Mouse (Mus musculus) C2C12 (cell line): Measurements from ENCODE around the gene Rpl7l1. TPM values are rescaled to one million over a fixed set of nuclear protein-coding genes. Genes with fewer than 3 reads are reported as not detected.
A peak's percentile ranks its signal among the peaks of the same experiment; 100 is the strongest.

Experiments
- H3K27me3 ChIP-seq: one replicate; pipeline ENCODE4 v1.6.1; 2011; ENCODE audit not compliant: control insufficient read depth, insufficient read depth, insufficient read length
- H3K36me3 ChIP-seq: one replicate; pipeline ENCODE4 v1.6.1; 2011; ENCODE audit not compliant: control insufficient read depth, insufficient read depth
- H3K4me3 ChIP-seq: one replicate; pipeline ENCODE4 v1.5.1; 2011; ENCODE audit warnings: mild to moderate bottlenecking, control low read depth; ENCODE audit not compliant: poor library complexity, insufficient read depth, severe bottlenecking
- H3K79me2 ChIP-seq: one replicate; pipeline ENCODE4 v1.6.1; 2011; ENCODE audit not compliant: control insufficient read depth, insufficient read depth
- H3K79me3 ChIP-seq: one replicate; pipeline ENCODE4 v1.6.1; 2011; ENCODE audit warnings: low read depth, control low read depth
- H3ac ChIP-seq: one replicate; pipeline ENCODE3; 2011; ENCODE audit warnings: low read depth; ENCODE audit not compliant: control insufficient read depth, insufficient read length
- CEBPB ChIP-seq: IDR thresholded peaks from one replicate; pipeline ENCODE4 v1.6.1; 2011; ENCODE audit warnings: low read depth, mild to moderate bottlenecking, control low read depth, moderate library complexity
- CTCF ChIP-seq: IDR thresholded peaks from one replicate; pipeline ENCODE4 v1.5.1; 2011; ENCODE audit not compliant: control insufficient read depth, insufficient read depth, insufficient read length
- FOSL1 ChIP-seq: IDR thresholded peaks from one replicate; pipeline ENCODE4 v1.8.0; 2011; ENCODE audit warnings: mild to moderate bottlenecking, low read length; ENCODE audit not compliant: poor library complexity, insufficient read depth, severe bottlenecking
- MAX ChIP-seq: IDR thresholded peaks from one replicate; pipeline ENCODE4 v1.6.1; 2011; ENCODE audit warnings: mild to moderate bottlenecking, control low read depth
- MYOD1 ChIP-seq: IDR thresholded peaks from one replicate; pipeline ENCODE4 v1.6.1; 2011; ENCODE audit warnings: low read depth; ENCODE audit not compliant: control insufficient read depth, insufficient read length
- MYOG ChIP-seq: IDR thresholded peaks from one replicate; pipeline ENCODE4 v1.6.1; 2011; ENCODE audit not compliant: control insufficient read depth, insufficient read length; ENCODE audit errors: extremely low read depth
- USF1 ChIP-seq: IDR thresholded peaks from one replicate; pipeline ENCODE4 v1.6.1; 2011; ENCODE audit warnings: low read depth, mild to moderate bottlenecking, control low read depth, moderate library complexity
- polyA plus RNA-seq: library from polyadenylated mRNA; unstranded; fragments of >200 nt; fragmentation: generic; extraction: Trizol; gene quantifications from one replicate; pipeline ENCODE4 v1.2.1, GENCODE M21; 2012; ENCODE audit warnings: missing spikeins

Gene Rpl7l1
- polyA plus RNA-seq, 1 experiment, result 107 TPM

DNA sequence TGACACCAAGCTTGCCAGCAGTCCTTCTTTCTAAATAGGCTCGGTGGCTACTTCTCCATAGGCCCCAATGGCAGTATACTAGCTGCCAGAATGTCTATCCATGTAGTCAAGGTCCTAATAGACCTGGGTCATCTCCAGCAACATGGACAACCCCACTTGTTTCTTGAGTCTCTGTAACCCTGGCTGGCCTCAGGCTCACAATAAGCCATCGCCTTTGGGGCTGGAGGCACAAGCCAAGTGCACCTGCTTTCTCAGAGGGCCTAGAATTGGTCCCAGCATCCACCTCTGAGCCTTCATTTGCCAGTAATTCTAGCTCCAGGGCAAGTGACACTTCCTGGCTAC lies 8.4 kb downstream of the Rpl7l1 start:
- TF ChIP-seq MYOG, result no peak
- TF ChIP-seq FOSL1, result no peak
- TF ChIP-seq USF1, result no peak
- TF ChIP-seq CTCF, result no peak
- TF ChIP-seq CEBPB, result no peak
- TF ChIP-seq MAX, result no peak
- TF ChIP-seq MYOD1, result no peak
- Histone ChIP-seq H3K4me3 (no peak overlapping the region), H3ac (no peak overlapping the region), H3K36me3 (peaks cover 51% of the 10 kb centered on the region), H3K79me2 (peaks cover 15% of the 10 kb centered on the region), H3K27me3 (no peaks in the 10 kb centered on the region), H3K79me3 (peaks cover 6% of the 10 kb centered on the region)

DNA sequence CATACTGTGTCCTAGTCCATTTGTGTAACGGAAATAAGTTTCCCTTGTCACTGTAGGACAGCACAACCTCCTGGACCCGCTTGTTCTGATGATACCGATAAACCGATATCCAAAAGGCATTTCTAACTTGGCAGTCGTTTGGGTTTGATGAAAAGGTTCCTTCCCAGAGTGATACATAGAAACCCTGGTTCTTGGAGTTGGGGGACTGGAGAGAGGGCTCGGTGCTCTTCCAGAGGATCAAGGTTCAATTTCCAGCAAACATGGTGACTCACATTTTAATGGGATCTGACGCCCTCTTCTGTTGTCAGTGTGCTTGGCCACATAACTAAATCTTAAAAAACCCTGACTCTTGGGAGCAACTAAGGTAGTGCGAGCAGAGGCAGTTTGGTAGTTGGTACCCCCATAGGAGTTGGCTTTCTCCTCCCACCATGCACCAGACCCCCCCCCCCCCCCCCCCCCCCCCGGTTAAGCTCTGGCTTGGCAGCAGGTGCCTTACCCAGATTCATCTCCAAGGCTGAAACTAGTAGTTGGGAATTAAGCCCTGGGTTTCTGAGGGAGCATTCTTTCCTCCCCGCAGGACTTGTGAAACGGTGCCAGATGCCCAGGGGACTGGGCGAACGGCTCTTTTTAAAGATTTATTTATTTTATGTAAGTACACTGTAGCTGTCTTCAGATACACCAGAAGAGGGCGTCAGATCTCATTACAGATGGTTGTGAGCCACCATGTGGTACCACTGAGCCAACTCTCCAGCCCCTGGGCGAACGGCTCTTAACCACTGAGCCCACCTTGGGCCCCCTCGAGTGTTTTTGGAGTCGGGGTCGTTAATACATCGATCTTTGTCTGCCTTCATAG lies 9.0 kb downstream of the Rpl7l1 start:
- peak overlapping the region; percentile 96 for H3ac ChIP-seq
- TF ChIP-seq FOSL1 (no peak), MAX (no peak), MYOD1 (no peak), CTCF (no peak), MYOG (no peak), USF1 (no peak)
- H3K79me2 ChIP-seq, result peaks cover 9% of the 10 kb centered on the region
- no peaks in the 10 kb centered on the region for H3K27me3 ChIP-seq
- H3K4me3 ChIP-seq, result peak overlapping the region; percentile 81
- peaks cover 45% of the 10 kb centered on the region for H3K36me3 ChIP-seq
- H3K79me3 ChIP-seq, result peaks cover 2% of the 10 kb centered on the region

DNA sequence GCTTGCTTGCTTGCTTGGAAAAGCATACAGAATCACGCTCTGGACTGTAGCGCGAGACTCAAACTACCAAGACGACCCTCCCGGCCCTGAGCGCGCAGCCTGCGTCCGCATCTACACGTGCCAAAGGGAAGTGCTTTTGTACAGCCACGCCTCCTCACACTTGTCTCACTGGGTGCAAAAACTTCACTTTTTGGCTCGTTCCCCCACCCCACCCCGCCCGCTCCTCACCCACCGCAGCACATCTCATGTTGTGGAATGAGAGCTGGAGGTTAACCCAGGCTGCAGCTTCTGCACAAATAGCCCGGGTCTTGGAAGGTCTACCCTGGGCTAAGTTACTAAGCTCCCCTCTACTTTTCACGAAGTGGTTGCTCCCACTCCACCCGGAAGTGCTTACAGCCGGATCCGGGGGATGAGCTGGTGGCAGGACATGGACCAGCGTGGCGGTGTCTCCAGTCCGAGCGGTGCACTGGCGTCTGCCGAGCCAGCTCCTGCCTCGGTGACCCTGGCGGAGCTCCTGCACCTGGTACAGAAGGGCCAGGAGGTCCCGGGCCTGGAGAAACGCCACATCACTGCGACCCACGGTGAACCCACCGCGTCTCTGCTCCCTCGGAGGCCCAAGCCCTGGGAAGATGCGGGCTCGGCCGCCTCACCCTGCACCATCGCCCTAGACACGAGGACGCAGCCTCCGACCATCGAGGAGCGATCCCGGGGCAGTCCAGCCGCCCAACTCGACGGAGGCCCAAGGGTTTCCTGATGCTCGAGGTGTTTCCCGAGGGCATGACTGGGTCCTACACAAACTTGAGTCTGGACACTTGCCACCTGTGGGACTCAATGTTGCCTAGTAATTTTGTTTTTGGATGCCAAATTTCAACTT lies 9.8 kb downstream of the Rpl7l1 start, which contains the start of gene 2310039H08Rik:
Gene 2310039H08Rik, plus strand, starts transcription at position 232 of the 874 bp plus-strand sequence.
- H3K79me3 ChIP-seq, result peaks cover 2% of the 10 kb centered on the region
- H3K79me2 ChIP-seq, result peaks cover under 1% of the 10 kb centered on the region

DNA sequence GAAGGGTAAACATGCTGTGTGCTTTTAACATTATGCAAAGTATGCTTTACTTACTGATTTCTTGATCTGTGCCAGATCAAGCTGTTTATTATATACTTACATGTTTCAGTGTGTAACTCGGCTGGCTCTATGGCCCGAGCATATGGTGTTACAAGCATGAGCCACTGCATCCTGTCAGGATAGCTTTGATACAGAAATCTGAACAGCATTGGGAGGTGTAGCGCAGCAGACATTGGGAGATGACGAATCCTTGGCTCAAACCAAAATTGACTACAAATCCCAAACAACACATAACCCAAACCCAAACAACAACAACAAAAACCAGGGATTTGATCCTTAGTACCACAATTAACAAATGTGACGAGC lies 10.5 kb downstream of the Rpl7l1 start:
- peaks cover 30% of the 10 kb centered on the region for H3K36me3 ChIP-seq
- H3ac ChIP-seq, result peak overlapping the region; percentile 55
- H3K79me2 ChIP-seq, result no peaks in the 10 kb centered on the region
- no peak for TF ChIP-seq USF1
- no peak for TF ChIP-seq MAX
- TF ChIP-seq MYOG, result no peak
- no peak for TF ChIP-seq FOSL1
- TF ChIP-seq CTCF, result no peak
- no peak for TF ChIP-seq MYOD1
- no peak for TF ChIP-seq CEBPB
- no peaks in the 10 kb centered on the region for H3K79me3 ChIP-seq
- no peaks in the 10 kb centered on the region for H3K27me3 ChIP-seq
- peak overlapping the region; percentile 81 for H3K4me3 ChIP-seq

More for the DNA sequence above, 9.8 kb downstream of the Rpl7l1 start, which contains the start of gene 2310039H08Rik:
- H3K27me3 ChIP-seq, result no peaks in the 10 kb centered on the region
- TF ChIP-seq USF1 (peak; percentile 49), MAX (peak; percentile 84), MYOG (no peak)
- peaks cover 36% of the 10 kb centered on the region for H3K36me3 ChIP-seq
- H3ac ChIP-seq, result peak within 1 kb of the TSS; percentile 96
- H3K4me3 ChIP-seq, result peak within 1 kb of the TSS; percentile 81

DNA sequence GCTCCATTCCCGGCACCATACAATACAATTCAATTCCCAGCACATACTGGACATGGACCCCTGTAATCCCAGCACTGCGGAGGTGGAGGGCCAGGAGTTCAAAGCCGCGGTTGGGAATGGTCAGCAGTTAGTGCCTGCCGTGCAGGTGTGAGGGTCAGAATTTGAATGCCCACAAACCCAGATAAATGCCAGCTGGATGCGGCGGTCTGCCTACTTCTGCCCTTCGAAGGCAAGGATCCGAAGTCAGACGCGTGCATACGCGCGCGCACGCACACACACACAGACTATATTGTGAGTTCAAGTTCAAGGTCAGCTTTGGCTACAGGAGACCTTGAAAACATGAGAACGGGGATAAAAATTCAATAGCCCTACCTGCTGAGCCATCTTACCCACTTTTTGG lies 10.9 kb downstream of the Rpl7l1 start:
- H3K27me3 ChIP-seq, result no peaks in the 10 kb centered on the region
- H3K36me3 ChIP-seq, result peaks cover 28% of the 10 kb centered on the region
- TF ChIP-seq USF1, result no peak
- no peak for TF ChIP-seq MYOG
- TF ChIP-seq CEBPB, result no peak
- no peak for TF ChIP-seq CTCF
- no peak for TF ChIP-seq MYOD1
- TF ChIP-seq MAX, result no peak
- TF ChIP-seq FOSL1, result no peak
- no peak overlapping the region for H3K4me3 ChIP-seq
- H3ac ChIP-seq, result no peak overlapping the region
- no peaks in the 10 kb centered on the region for H3K79me2 ChIP-seq
- no peaks in the 10 kb centered on the region for H3K79me3 ChIP-seq

DNA sequence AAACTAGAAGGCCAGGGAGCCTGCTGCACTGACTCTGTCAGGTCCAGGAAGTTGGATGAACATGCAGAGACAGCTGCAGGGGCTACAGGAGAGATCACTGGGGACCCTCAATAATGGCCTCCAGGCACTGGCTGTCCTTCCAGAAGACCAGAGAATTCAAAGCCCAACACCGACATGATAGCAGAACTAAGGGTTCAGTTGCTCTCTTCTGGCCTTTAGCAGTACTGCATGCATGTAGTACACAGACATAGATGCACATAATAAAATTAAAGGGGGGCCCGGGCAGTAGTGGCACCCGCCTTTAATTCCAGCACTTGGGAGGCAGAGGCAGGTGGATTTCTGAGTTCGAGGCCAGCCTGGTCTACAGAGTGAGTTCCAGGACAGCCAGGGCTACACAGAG lies 11.4 kb downstream of the Rpl7l1 start:
- Histone ChIP-seq H3K36me3 (peaks cover 22% of the 10 kb centered on the region), H3K27me3 (no peaks in the 10 kb centered on the region), H3ac (no peak overlapping the region), H3K79me3 (no peaks in the 10 kb centered on the region), H3K4me3 (no peak overlapping the region), H3K79me2 (no peaks in the 10 kb centered on the region)
- TF ChIP-seq MYOG (no peak), MYOD1 (no peak), FOSL1 (no peak), CTCF (no peak), MAX (no peak), USF1 (no peak), CEBPB (no peak)
